Mouse (Mus musculus) CH12.LX (cell line): ENCODE measurements around the gene Gm13276.

Source experiments
- CTCF ChIP-seq, 2 experiments: IDR thresholded peaks in 1 of 2; conservative IDR thresholded peaks in 1 of 2; 2 replicates each; pipeline ENCODE4 v1.5.1; 2011 to 2012; ENCODE audit warnings: low read depth in 2 of 2, low read length in 2 of 2, improper control_type of control experiment in 1 of 2, inconsistent platforms in 1 of 2, mild to moderate bottlenecking in 1 of 2, moderate library complexity in 1 of 2
- JUN ChIP-seq: IDR thresholded peaks from 2 replicates; pipeline ENCODE4 v1.6.1; 2011; ENCODE audit warnings: low read depth, mild to moderate bottlenecking, low read length, improper control_type of control experiment, moderate library complexity; ENCODE audit not compliant: insufficient read depth
- POLR2A ChIP-seq: IDR thresholded peaks from 2 replicates; pipeline ENCODE4 v1.6.1; 2011; ENCODE audit warnings: low read depth, mild to moderate bottlenecking, improper control_type of control experiment, low read length

GRCm38 (mm10) chr4:88819659-88820058 lies 34.1 kb downstream of the Gm13276 start, which contains the start of gene Ifna11:
- TF ChIP-seq POLR2A = no peak
- TF ChIP-seq CTCF (conservative IDR thresholded peaks at IDR 0.05 in 1 of 2, IDR thresholded peaks at IDR 0.05 in 1 of 2; ENCODE audit: low read depth in 2 of 2, low read length in 2 of 2) = no peak
- TF ChIP-seq JUN = no peak
